Mouse (Mus musculus) MEL (cell line): ENCODE measurements around the gene Ints14.
"Not testable (repeated sequence)": the region's sequence is repeated elsewhere in the genome, so short reads cannot be mapped to it uniquely, and the experiment has no call there.

ENCODE experiments used
- CTCF ChIP-seq, 3 experiments: IDR thresholded peaks in 2 of 3; conservative IDR thresholded peaks in 1 of 3; 2 replicates each; pipeline ENCODE4 v1.5.1; 2011 to 2012; ENCODE audit warnings: low read length in 3 of 3, low read depth in 2 of 3, mild to moderate bottlenecking in 2 of 3, improper control_type of control experiment in 1 of 3, inconsistent platforms in 1 of 3, mixed read lengths in 1 of 3, moderate library complexity in 1 of 3; ENCODE audit not compliant: control insufficient read depth in 1 of 3, insufficient read depth in 1 of 3, poor library complexity in 1 of 3, severe bottlenecking in 1 of 3
- ETS1 ChIP-seq: IDR thresholded peaks from 2 replicates; pipeline ENCODE4 v1.6.1; 2012; ENCODE audit warnings: low read depth, mild to moderate bottlenecking, inconsistent platforms, low read length, improper control_type of control experiment, moderate library complexity
- MYB ChIP-seq: IDR thresholded peaks from 2 replicates; pipeline ENCODE4 v1.6.1; 2011; ENCODE audit warnings: mild to moderate bottlenecking, low read depth, low read length, improper control_type of control experiment
- POLR2AphosphoS2 ChIP-seq: IDR thresholded peaks from 2 replicates; pipeline ENCODE4 v1.6.1; 2011; ENCODE audit warnings: low read length, improper control_type of control experiment

GRCm38 (mm10) chr9:64995464-64995863 lies 34.8 kb downstream of the Ints14 start:
- peak in 2 of 3 experiments; percentile 12 to 37; a peak in 4 of 6 replicates for TF ChIP-seq CTCF (IDR thresholded peaks at IDR 0.05 in 2 of 3, conservative IDR thresholded peaks at IDR 0.05 in 1 of 3; ENCODE audit: control insufficient read depth in 1 of 3, insufficient read depth in 1 of 3, low read depth in 2 of 3, low read length in 3 of 3, poor library complexity in 1 of 3, severe bottlenecking in 1 of 3)
- TF ChIP-seq MYB, ETS1, POLR2AphosphoS2: not testable (repeated sequence)
